Mouse (Mus musculus) E14TG2a.4 (cell line): ENCODE results near the gene Tmem44.
"Not testable (repeated sequence)": the region's sequence is repeated elsewhere in the genome, so short reads cannot be mapped to it uniquely, and the experiment has no call there.

Experiments
- H3K27me3 ChIP-seq: 2 replicates; pipeline ENCODE4 v1.6.1; 2014; ENCODE audit warnings: low read length, control low read depth; ENCODE audit not compliant: insufficient read depth
- H3K36me3 ChIP-seq: 2 replicates; pipeline ENCODE4 v1.6.1; 2014; ENCODE audit warnings: low read length, control low read depth; ENCODE audit not compliant: insufficient read depth
- H3K4me1 ChIP-seq: replicated peaks from 2 replicates; pipeline ENCODE4 v1.6.1; 2014; ENCODE audit warnings: low read depth, low read length, control low read depth
- H3K4me3 ChIP-seq: replicated peaks from 2 replicates; pipeline ENCODE4 v1.5.1; 2014; ENCODE audit warnings: mild to moderate bottlenecking, low read length
- H3K9me3 ChIP-seq: 2 replicates; pipeline ENCODE4 v1.6.1; 2014; ENCODE audit warnings: low read length, control low read depth
- CTCF ChIP-seq: conservative IDR thresholded peaks from 2 replicates; pipeline ENCODE4 v1.5.1; 2014; ENCODE audit warnings: low read length
- NANOG ChIP-seq: IDR thresholded peaks from 2 replicates; pipeline ENCODE4 v1.6.1; 2014; ENCODE audit warnings: borderline replicate concordance, low read length, mixed read lengths
- POU5F1 ChIP-seq: IDR thresholded peaks from 2 replicates; pipeline ENCODE4 v1.6.1; 2014; ENCODE audit warnings: low read length, borderline replicate concordance

Tmem44 gene

DNA sequence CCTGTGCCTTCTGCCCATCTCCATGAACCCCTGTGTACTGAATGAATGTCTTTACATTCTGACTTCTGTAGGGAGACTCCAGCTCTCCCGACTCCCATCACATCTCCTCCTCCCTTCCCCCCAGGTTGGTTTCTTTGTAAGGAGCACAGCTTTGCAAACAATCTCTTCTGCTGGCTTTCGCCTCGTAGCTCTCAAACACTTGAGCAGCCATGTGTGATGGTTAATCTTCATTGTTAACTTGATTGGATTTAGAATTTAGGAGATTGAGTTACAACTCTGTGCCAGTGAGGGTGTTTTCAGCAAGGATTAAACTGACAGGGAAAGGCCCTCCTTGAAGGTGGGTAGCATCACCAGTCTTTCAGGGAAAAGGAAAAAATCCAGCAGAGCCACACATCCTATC lies 73.6 kb downstream of the Tmem44 start:
- H3K36me3 ChIP-seq: no peaks in the 10 kb centered on the region
- TF ChIP-seq NANOG (no peak), POU5F1 (no peak), CTCF (no peak)
- H3K4me1 ChIP-seq: no peaks in the 10 kb centered on the region
- peaks cover 3% of the 10 kb centered on the region; the same call in 1 of the 2 replicates for H3K27me3 ChIP-seq
- H3K9me3 ChIP-seq: no peaks in the 10 kb centered on the region
- no peak overlapping the region for H3K4me3 ChIP-seq

DNA sequence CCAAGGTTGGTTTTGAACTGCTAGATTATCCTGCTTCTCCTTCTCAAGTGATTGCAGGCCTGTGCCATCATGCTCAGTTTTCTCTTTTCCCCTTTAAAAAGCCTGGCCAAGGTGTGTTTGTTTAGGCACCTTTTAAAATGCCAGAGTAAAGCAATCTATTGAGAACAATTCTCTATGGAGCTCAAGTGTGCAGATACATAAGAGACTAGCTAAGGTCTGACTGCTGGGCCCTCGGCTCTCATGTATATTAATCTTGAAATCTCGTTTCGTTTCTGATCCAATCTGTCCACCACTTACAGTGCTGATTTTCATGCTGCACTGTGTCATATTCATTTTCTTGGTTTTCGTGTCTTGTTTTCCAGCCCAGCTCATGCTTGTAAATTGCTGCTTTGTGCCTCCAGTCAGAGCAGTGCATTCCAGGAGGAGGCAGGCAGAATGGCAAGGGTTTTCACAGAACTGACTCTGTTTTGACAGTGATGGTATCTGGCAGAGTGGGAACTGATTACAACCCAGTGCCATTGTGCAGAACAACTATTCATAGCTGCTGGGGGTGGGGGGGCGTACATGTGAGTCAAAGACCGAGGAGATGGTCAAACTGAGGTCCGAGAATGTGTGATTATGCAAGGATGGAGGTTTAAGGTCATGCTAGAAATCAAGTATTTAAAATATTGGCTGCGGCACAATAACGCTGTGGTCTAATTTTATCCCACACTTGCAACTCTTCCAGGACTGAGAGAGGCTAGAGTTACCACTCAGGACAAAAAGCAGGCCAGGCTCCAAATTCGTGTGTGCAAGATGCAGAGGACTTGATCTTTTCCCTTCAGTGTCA lies 74.8 kb downstream of the Tmem44 start:
- TF ChIP-seq NANOG (no peak), CTCF (no peak), POU5F1 (no peak)

DNA sequence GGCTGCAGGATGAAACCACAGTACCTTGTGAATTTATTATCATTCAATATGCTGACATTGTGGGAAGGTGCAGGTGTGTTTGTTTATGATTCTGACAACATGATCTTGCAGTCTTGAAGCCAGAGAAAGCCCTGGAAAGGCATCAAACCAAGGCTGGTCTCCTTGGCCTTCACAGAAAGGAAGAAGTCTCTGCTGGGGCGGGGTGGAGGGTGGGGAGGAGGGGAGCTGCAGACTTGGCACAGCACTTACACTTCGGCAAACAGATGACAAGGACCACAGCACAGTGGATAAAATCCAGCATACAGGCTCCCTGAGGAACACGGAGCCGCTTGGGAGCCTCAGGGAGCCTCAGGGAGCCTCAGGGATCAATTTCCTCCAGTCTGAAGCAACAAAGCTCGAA lies 78.2 kb downstream of the Tmem44 start:
- Histone ChIP-seq H3K9me3 (peaks cover 10% of the 10 kb centered on the region), H3K27me3 (no peaks in the 10 kb centered on the region), H3K36me3 (no peaks in the 10 kb centered on the region), H3K4me1 (no peaks in the 10 kb centered on the region), H3K4me3 (no peak overlapping the region)
- TF ChIP-seq POU5F1: no peak
- no peak for TF ChIP-seq CTCF
- TF ChIP-seq NANOG: no peak

More for the DNA sequence above, 74.8 kb downstream of the Tmem44 start:
- Histone ChIP-seq H3K27me3 (0 out of 2 replicates have a peak, but pooled peaks cover 3% of the 10 kb centered on the region), H3K4me3 (no peak overlapping the region), H3K9me3 (peaks cover 9% of the 10 kb centered on the region), H3K36me3 (no peaks in the 10 kb centered on the region), H3K4me1 (no peaks in the 10 kb centered on the region)

DNA sequence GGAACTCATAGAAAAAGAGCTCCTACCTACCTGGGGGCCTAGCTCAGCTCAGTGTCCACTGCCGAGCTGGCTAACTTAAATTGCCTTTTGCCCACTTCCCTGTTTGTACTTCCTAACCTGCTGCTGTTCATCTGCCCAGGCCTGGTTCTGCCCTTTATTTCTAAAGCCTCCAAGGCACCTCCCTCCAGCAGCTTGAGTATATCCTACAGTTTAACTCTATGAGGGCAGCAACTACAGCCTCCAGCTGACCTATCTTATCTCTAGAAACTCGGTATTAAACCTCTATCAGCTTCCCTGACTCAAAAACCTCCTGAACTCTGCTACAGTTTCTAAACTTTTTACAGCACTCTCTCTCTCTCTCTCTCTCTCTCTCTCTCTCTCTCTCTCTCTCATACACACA lies 78.7 kb downstream of the Tmem44 start:
- H3K4me1 ChIP-seq: 0 out of 2 replicates have a peak, but pooled peaks cover 2% of the 10 kb centered on the region
- H3K27me3 ChIP-seq: no peaks in the 10 kb centered on the region
- H3K36me3 ChIP-seq: no peaks in the 10 kb centered on the region
- TF ChIP-seq CTCF (no peak), NANOG (no peak), POU5F1 (no peak)
- H3K4me3 ChIP-seq: no peak overlapping the region
- H3K9me3 ChIP-seq: peaks cover 10% of the 10 kb centered on the region

DNA sequence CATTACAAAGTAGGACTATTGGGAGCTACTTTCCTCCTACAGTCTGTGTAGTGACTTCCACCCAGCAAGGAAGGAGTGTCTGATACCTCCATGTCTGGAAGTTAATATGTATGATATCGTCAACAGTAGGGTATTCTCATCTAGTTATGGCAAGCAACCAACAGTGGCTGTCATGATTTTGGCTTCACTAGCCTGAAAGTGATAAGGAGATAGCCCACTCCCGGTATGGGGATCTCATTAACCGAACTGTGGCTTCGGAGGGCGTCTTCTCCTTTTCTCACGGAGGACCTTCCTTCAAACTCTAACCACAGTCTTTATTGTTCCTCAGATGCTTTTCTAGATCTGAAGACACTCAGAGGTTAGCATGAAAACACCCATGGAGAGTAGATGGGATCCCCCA lies 81.7 kb downstream of the Tmem44 start:
- H3K27me3 ChIP-seq: no peaks in the 10 kb centered on the region
- no peaks in the 10 kb centered on the region for H3K36me3 ChIP-seq
- TF ChIP-seq POU5F1 (no peak), NANOG (no peak), CTCF (no peak)
- no peak overlapping the region for H3K4me3 ChIP-seq
- 0 out of 2 replicates have a peak, but pooled peaks cover 5% of the 10 kb centered on the region for H3K4me1 ChIP-seq
- H3K9me3 ChIP-seq: peaks cover 10% of the 10 kb centered on the region

DNA sequence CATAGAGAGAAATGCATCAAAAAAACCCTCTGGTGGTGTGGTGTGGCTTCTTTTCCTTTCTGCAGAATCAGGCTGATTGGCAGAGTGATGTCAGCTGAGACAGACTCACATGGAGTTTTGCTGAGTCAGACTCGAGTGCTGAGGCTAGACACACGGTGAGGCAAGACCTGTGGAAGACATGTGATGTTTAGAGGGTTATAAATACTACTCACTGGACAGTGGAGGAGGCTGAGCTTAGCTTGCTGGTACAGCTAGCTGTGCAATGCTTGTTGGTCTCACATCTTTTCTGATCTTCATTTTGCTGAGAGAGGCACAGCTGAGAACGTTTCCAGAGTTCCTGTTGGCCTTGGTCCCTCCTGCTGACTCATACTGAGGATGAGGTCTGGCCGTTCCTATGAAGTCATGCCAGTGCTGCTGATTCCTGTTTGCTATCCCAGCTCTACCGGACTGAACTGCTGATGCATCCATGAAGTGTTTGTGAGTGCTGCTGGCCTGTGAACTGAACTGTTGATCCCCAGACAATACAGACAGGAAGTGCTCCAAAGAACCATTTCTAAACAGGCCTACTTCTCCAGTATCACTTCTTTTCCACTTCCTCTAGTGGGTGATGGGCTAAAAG lies 84.9 kb downstream of the Tmem44 start:
- Histone ChIP-seq H3K4me1 (0 out of 2 replicates have a peak, but pooled peaks cover 5% of the 10 kb centered on the region), H3K36me3 (no peaks in the 10 kb centered on the region), H3K4me3 (no peak overlapping the region), H3K27me3 (no peaks in the 10 kb centered on the region), H3K9me3 (peaks cover 14% of the 10 kb centered on the region)
- no peak for TF ChIP-seq POU5F1
- TF ChIP-seq CTCF: no peak
- no peak for TF ChIP-seq NANOG

DNA sequence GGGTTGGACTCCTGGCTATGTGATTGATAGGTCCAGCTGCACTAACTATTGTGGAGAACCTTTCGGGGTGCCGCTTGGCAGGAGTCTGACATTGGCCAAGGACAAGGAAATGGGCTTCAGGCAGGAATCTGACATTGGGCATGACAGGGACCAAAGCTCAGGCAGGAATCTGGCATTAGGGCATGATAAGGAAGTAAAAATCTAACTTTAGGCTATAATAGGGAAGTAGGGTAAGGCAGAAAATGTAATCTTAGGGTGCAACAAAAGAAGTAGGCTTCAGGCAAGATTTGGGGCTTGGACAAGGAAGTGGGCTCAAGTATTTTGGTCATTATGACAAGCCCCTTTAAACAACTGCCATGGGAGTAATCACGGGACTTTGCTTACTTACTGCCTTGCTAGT lies 85.9 kb downstream of the Tmem44 start:
- not testable (repeated sequence) for H3K27me3 ChIP-seq, H3K4me3 ChIP-seq, H3K36me3 ChIP-seq
- Histone ChIP-seq H3K9me3 (peaks cover 15% of the 10 kb centered on the region), H3K4me1 (peaks cover 13% of the 10 kb centered on the region)
